Mouse (Mus musculus) left cerebral cortex, postnatal 4 days (tissue): ENCODE measurements around the gene Sfxn2. TPM values are rescaled to one million over a fixed set of nuclear protein-coding genes. Genes with fewer than 3 reads are reported as not detected.

Experiments
- total RNA-seq, 2 experiments: library from RNA; stranded (reverse); gene quantifications; 2 replicates each; pipeline ENCODE4 v1.2.3; 2021

The Sfxn2 gene
- total RNA-seq, 2 experiments from 2014 or later: 12.6 to 13.7 TPM

Other genes starting within 250 kb of the Sfxn2 start
- gene Psd, start 246.2 kb upstream of the Sfxn2 start, total RNA-seq: 100 to 1,000 TPM; 670 to 671 TPM
- gene Fbxl15, start 245.2 kb upstream of the Sfxn2 start, total RNA-seq: 10 to 100 TPM; 22.3 to 23.4 TPM
- gene Cuedc2, start 234.7 kb upstream of the Sfxn2 start, total RNA-seq: 100 to 1,000 TPM; 221 to 222 TPM
- 10 to 100 TPM; 16.8 to 18.3 TPM for gene Mfsd13a, start 232.2 kb upstream of the Sfxn2 start, total RNA-seq
- under 1 TPM; 0.42 to 0.82 TPM for gene 2310034G01Rik, start 223.1 kb upstream of the Sfxn2 start, total RNA-seq
- gene Actr1a, start 177.6 kb upstream of the Sfxn2 start, total RNA-seq: 100 to 1,000 TPM; 304 to 313 TPM
- gene Sufu, start 176.5 kb upstream of the Sfxn2 start, total RNA-seq: 10 to 100 TPM; 22.2 to 23.9 TPM
- 100 to 1,000 TPM; 113 to 119 TPM for gene Trim8, start 71.7 kb upstream of the Sfxn2 start, total RNA-seq
- gene Arl3, start 167 bp upstream of the Sfxn2 start, total RNA-seq: 100 to 1,000 TPM; 102 to 107 TPM
- 10 to 100 TPM; 43.1 to 45.3 TPM for gene Wbp1l, start 25.7 kb downstream of the Sfxn2 start, total RNA-seq
- under 1 TPM in 1 of 2 experiments, not detected in 1; 0.24 TPM for gene Cyp17a1, start 99.8 kb downstream of the Sfxn2 start, total RNA-seq
- gene Borcs7, start 116.5 kb downstream of the Sfxn2 start, total RNA-seq: 10 to 100 TPM; 15.8 to 17.7 TPM
- 10 to 100 TPM; 17.1 to 19.9 TPM for gene As3mt, start 134.1 kb downstream of the Sfxn2 start, total RNA-seq
- gene Cnnm2, start 188.2 kb downstream of the Sfxn2 start, total RNA-seq: 10 to 100 TPM; 17.2 to 18.6 TPM